Mouse (Mus musculus): ENCODE measurements around the gene Dgkh. TPM values are rescaled to one million over a fixed set of nuclear protein-coding genes. Genes with fewer than 3 reads are reported as not detected.
"Not testable (repeated sequence)": the region's sequence is repeated elsewhere in the genome, so short reads cannot be mapped to it uniquely, and the experiment has no call there.

Gene Dgkh
- polyA plus RNA-seq, 1 experiment from 2014 or later, result 4.1 TPM

DNA sequence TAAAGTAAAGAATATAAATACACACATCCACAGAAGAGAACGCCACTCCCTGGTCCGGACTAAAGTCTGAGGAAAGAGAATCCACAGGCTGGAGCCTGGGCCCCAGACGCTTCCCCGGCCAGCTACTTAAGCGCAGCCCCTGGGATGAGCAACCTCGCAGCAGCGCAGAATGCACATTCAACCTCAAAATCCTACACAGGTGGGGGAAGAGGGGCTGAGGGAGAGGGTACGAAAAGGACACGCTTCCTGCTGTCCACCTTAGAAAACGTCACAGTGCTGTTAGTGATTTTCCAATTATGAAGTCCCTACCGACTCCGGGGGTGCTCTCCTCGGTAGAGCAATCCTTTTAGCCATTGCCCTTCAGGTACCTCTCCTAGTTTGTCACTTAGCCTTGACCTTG, 6.6 kb downstream of the Dgkh start:
- Histone ChIP-seq H3K9ac (replicated peaks; ENCODE audit: low read depth, low read length) (no peak overlapping the region), H3K27ac (ENCODE audit: low read depth, low read length) (no peak overlapping the region), H3K4me3 (ENCODE audit: low read depth, low read length) (peak overlapping the region; percentile 59; the same call in 1 of the 2 replicates), H3K4me2 (ENCODE audit: low read depth, low read length) (peak overlapping the region; percentile 80), H3K27me3 (ENCODE audit: control insufficient read depth, insufficient read depth, low read length) (no peaks in the 10 kb centered on the region), H3K4me1 (ENCODE audit: control insufficient read depth, insufficient read depth, low read length) (no peaks in the 10 kb centered on the region), H3K36me3 (ENCODE audit: control insufficient read depth, insufficient read depth, low read length) (no peaks in the 10 kb centered on the region), H3K9me3 (ENCODE audit: control insufficient read depth, low read length) (no peaks in the 10 kb centered on the region)
- 17% methylated on average over 13 of the region's 13 CpGs for WGBS
- no peak for ATAC-seq (ENCODE audit: low read depth)

DNA sequence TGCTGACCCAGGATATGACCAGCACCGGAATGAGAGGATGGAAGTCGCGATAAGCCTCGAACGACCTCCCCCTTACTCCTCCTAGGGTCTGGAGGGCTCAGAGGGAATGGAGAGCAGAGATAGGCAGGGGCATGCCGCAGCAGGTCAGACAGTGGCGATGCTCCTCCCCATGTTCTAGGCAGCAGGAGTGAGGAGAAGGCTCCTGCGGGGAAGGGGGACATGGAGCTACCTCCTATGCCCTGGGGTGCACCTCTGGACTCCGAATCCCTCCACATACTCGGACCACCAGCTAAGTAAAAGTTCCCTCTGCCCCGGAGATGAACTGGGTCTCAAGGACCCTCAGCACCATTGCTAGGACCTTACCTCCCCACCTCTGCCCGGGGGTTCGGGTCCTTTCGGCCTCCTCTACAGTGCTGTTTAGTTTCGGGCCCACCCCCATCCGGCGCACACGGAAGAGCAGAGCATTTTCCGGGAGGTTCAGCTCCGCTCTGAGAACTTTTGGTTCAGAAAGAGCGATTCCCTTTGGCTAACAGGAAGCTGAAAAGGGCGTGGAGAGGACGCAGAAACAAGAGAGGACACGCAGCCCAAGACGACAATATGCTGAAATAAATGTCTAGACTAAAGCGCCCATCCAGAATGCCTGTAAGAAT, 7.1 kb downstream of the Dgkh start:
- Histone ChIP-seq H3K36me3 (ENCODE audit: control insufficient read depth, insufficient read depth, low read length) (no peaks in the 10 kb centered on the region), H3K27ac (ENCODE audit: low read depth, low read length) (no peak overlapping the region), H3K4me3 (ENCODE audit: low read depth, low read length) (peak overlapping the region; percentile 59), H3K4me2 (ENCODE audit: low read depth, low read length) (peak overlapping the region; percentile 80), H3K4me1 (ENCODE audit: control insufficient read depth, insufficient read depth, low read length) (no peaks in the 10 kb centered on the region), H3K9ac (replicated peaks; ENCODE audit: low read depth, low read length) (peak overlapping the region; percentile 55), H3K27me3 (ENCODE audit: control insufficient read depth, insufficient read depth, low read length) (no peaks in the 10 kb centered on the region), H3K9me3 (ENCODE audit: control insufficient read depth, low read length) (no peaks in the 10 kb centered on the region)
- ATAC-seq (ENCODE audit: low read depth), result peak; percentile 63
- WGBS, result 3% methylated on average over 26 of the region's 26 CpGs

DNA sequence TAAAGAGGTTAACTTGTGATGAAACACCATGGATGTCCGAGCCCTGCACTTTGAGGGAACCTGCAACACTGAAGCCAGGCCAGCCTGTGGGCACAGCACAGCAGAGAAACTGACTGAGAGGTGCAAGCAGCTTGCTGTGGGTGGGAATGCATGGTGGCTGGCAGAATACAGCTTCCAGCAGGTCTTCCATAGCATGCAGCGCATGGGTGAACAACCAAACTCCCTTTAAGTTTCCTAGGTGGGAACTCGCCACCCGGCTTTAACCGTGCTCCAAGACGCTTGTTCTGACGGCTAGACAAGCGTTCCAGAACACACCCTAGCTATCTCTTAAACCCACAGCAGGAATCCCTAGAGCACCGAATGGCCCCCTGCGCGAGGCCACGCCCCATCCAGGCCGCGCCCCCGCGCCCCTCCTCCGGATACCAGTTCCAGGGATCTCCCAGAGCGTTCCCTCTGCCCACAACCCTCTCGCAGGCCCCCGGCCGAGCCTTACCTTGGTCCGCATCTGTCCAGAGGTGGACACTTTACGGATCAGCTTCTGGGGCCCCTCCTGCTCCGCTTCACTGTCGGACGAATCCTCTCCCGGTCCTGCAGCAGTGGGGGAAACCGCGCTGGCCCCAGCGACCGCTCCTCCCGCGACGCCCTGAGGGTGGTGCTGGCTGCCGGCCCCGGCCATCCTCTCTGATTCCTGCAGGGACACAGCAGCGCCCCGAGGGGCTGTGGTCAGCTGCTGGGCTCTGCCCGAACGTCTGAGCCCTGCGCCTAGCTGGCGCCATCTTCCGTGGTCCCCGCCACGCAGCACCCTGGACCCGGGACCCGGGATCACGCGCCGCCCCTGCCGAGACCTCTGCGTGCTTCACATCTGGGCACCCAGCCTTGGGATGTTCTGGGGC, 7.9 kb downstream of the Dgkh start:
- ATAC-seq (ENCODE audit: low read depth), result peak; percentile 91
- no peaks in the 10 kb centered on the region for H3K9me3 ChIP-seq (ENCODE audit: control insufficient read depth, low read length)
- peak overlapping the region; percentile 80 for H3K4me2 ChIP-seq (ENCODE audit: low read depth, low read length)
- H3K4me1 ChIP-seq (ENCODE audit: control insufficient read depth, insufficient read depth, low read length), result no peaks in the 10 kb centered on the region
- 1% methylated on average over 52 of the region's 52 CpGs for WGBS
- peak overlapping the region; percentile 59 for H3K4me3 ChIP-seq (ENCODE audit: low read depth, low read length)
- H3K36me3 ChIP-seq (ENCODE audit: control insufficient read depth, insufficient read depth, low read length), result no peaks in the 10 kb centered on the region
- H3K27ac ChIP-seq (ENCODE audit: low read depth, low read length), result no peak overlapping the region
- peak overlapping the region; percentile 55 for H3K9ac ChIP-seq (replicated peaks; ENCODE audit: low read depth, low read length)
- H3K27me3 ChIP-seq (ENCODE audit: control insufficient read depth, insufficient read depth, low read length), result no peaks in the 10 kb centered on the region

GRCm38 (mm10) chr14:78723655-78724054, 8.9 kb downstream of the Dgkh start:
- H3K9me3 ChIP-seq (ENCODE audit: control insufficient read depth, low read length); H3K4me1 ChIP-seq (ENCODE audit: control insufficient read depth, insufficient read depth, low read length); H3K27me3 ChIP-seq (ENCODE audit: control insufficient read depth, insufficient read depth, low read length); H3K36me3 ChIP-seq (ENCODE audit: control insufficient read depth, insufficient read depth, low read length); H3K4me2 ChIP-seq (ENCODE audit: low read depth, low read length); H3K9ac ChIP-seq (replicated peaks; ENCODE audit: low read depth, low read length); H3K4me3 ChIP-seq (ENCODE audit: low read depth, low read length); H3K27ac ChIP-seq (ENCODE audit: low read depth, low read length); ATAC-seq (ENCODE audit: low read depth): not testable (repeated sequence)
- WGBS, result 96% methylated on average over 4 of the region's 4 CpGs

DNA sequence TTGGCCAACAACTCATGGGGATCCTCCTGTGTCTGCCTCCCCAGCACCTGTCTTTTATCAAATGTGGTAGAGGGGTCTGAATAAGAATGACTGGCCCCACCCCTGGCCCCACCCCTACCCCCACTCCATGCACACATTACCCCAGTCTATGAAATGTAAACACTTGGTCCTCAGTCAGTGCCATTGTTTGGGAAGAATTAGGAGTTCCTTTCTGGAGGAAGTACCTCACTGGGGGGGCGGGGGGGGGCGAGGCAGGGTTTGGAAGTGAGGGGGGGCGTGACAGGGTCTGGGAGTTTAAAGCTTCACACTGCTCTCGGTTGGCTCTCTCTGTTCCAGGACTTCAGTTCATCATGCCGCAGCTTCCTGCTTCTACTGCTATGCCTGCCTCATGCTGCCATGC, 10.5 kb downstream of the Dgkh start:
- ATAC-seq (ENCODE audit: low read depth), result no peak
- no peaks in the 10 kb centered on the region for H3K9me3 ChIP-seq (ENCODE audit: control insufficient read depth, low read length)
- H3K4me1 ChIP-seq (ENCODE audit: control insufficient read depth, insufficient read depth, low read length), result no peaks in the 10 kb centered on the region
- H3K4me3 ChIP-seq (ENCODE audit: low read depth, low read length), result no peak overlapping the region
- no peak overlapping the region for H3K4me2 ChIP-seq (ENCODE audit: low read depth, low read length)
- H3K9ac ChIP-seq (replicated peaks; ENCODE audit: low read depth, low read length), result no peak overlapping the region
- no peaks in the 10 kb centered on the region for H3K27me3 ChIP-seq (ENCODE audit: control insufficient read depth, insufficient read depth, low read length)
- H3K27ac ChIP-seq (ENCODE audit: low read depth, low read length), result no peak overlapping the region
- WGBS, result 57% methylated on average over 5 of the region's 5 CpGs
- no peaks in the 10 kb centered on the region for H3K36me3 ChIP-seq (ENCODE audit: control insufficient read depth, insufficient read depth, low read length)

GRCm38 (mm10) chr14:78716035-78716434, 16.5 kb downstream of the Dgkh start:
- Histone ChIP-seq H3K4me2 (ENCODE audit: low read depth, low read length) (no peak overlapping the region), H3K4me3 (ENCODE audit: low read depth, low read length) (no peak overlapping the region), H3K27ac (ENCODE audit: low read depth, low read length) (no peak overlapping the region), H3K36me3 (ENCODE audit: control insufficient read depth, insufficient read depth, low read length) (no peaks in the 10 kb centered on the region), H3K9ac (replicated peaks; ENCODE audit: low read depth, low read length) (no peak overlapping the region), H3K27me3 (ENCODE audit: control insufficient read depth, insufficient read depth, low read length) (no peaks in the 10 kb centered on the region), H3K9me3 (ENCODE audit: control insufficient read depth, low read length) (no peaks in the 10 kb centered on the region), H3K4me1 (ENCODE audit: control insufficient read depth, insufficient read depth, low read length) (no peaks in the 10 kb centered on the region)
- ATAC-seq (ENCODE audit: low read depth), result no peak
- 95% methylated on average over 7 of the region's 7 CpGs for WGBS

GRCm38 (mm10) chr14:78712565-78713148, 19.9 kb downstream of the Dgkh start:
- no peaks in the 10 kb centered on the region for H3K27me3 ChIP-seq (ENCODE audit: control insufficient read depth, insufficient read depth, low read length)
- H3K4me3 ChIP-seq (ENCODE audit: low read depth, low read length), result no peak overlapping the region
- no peak overlapping the region for H3K4me2 ChIP-seq (ENCODE audit: low read depth, low read length)
- no peaks in the 10 kb centered on the region for H3K36me3 ChIP-seq (ENCODE audit: control insufficient read depth, insufficient read depth, low read length)
- H3K9me3 ChIP-seq (ENCODE audit: control insufficient read depth, low read length), result no peaks in the 10 kb centered on the region
- H3K27ac ChIP-seq (ENCODE audit: low read depth, low read length), result no peak overlapping the region
- H3K4me1 ChIP-seq (ENCODE audit: control insufficient read depth, insufficient read depth, low read length), result no peaks in the 10 kb centered on the region
- no peak; the same call in 1 of the 2 replicates for ATAC-seq (ENCODE audit: low read depth)
- no peak overlapping the region for H3K9ac ChIP-seq (replicated peaks; ENCODE audit: low read depth, low read length)
- 56% methylated on average over 20 of the region's 20 CpGs for WGBS

- no peaks in the 10 kb centered on the region for H3K9me3 ChIP-seq (ENCODE audit: control insufficient read depth, low read length)
- no peak overlapping the region for H3K4me2 ChIP-seq (ENCODE audit: low read depth, low read length)
- no peaks in the 10 kb centered on the region for H3K4me1 ChIP-seq (ENCODE audit: control insufficient read depth, insufficient read depth, low read length)
- no peak overlapping the region for H3K9ac ChIP-seq (replicated peaks; ENCODE audit: low read depth, low read length)
- H3K4me3 ChIP-seq (ENCODE audit: low read depth, low read length), result no peak overlapping the region
- no peak overlapping the region for H3K27ac ChIP-seq (ENCODE audit: low read depth, low read length)
- no peaks in the 10 kb centered on the region for H3K27me3 ChIP-seq (ENCODE audit: control insufficient read depth, insufficient read depth, low read length)
- ATAC-seq (ENCODE audit: low read depth), result no peak
- no peaks in the 10 kb centered on the region for H3K36me3 ChIP-seq (ENCODE audit: control insufficient read depth, insufficient read depth, low read length)
- 84% methylated on average over 4 of the region's 4 CpGs for WGBS
These were observed 21.9 kb downstream of the Dgkh start for GRCm38 (mm10) chr14:78710647-78711046.

DNA sequence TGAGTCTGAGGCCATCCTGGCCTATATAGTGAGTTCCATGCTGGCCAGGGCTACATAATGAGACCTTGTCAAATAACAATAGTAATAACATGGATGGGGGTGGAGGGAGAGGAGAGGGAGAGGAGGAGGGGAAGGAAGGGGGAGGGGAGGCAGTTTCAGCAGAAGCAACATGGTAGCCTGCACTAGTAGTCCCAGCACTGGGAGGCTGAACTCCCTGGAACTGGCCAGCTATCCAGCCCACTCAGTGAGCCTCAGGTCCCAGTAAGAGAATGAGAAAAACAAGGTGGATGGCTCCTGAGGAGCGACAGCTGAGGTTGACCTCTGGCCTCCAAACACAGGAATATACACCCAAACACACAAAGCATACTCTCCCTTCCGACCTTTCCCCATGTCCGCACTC, 27.0 kb downstream of the Dgkh start:
- Histone ChIP-seq H3K9ac (replicated peaks; ENCODE audit: low read depth, low read length) (no peak overlapping the region), H3K27me3 (ENCODE audit: control insufficient read depth, insufficient read depth, low read length) (no peaks in the 10 kb centered on the region), H3K9me3 (ENCODE audit: control insufficient read depth, low read length) (no peaks in the 10 kb centered on the region), H3K27ac (ENCODE audit: low read depth, low read length) (no peak overlapping the region), H3K36me3 (ENCODE audit: control insufficient read depth, insufficient read depth, low read length) (no peaks in the 10 kb centered on the region), H3K4me3 (ENCODE audit: low read depth, low read length) (no peak overlapping the region), H3K4me2 (ENCODE audit: low read depth, low read length) (no peak overlapping the region), H3K4me1 (ENCODE audit: control insufficient read depth, insufficient read depth, low read length) (no peaks in the 10 kb centered on the region)
- WGBS, result 81% methylated on average over 3 of the region's 3 CpGs
- ATAC-seq (ENCODE audit: low read depth), result no peak

Data from neural tube, embryonic 14.5 days (tissue).